Mouse (Mus musculus): Measurements from ENCODE around the gene Lrr1. TPM values are rescaled to one million over a fixed set of nuclear protein-coding genes. Genes with fewer than 3 reads are reported as not detected.

Lrr1 gene
- total and polyA plus RNA-seq, 3 experiments: 9.2 to 35.0 (median 23.8) TPM

GRCm38 (mm10) chr12:69181800-69182199 is 13.2 kb downstream of the Lrr1 start:
- Histone ChIP-seq H3K9ac (ENCODE audit: insufficient read depth, low read depth) (no peak overlapping the region), H3K9me3 (replicated peaks; ENCODE audit: low read length) (peaks cover 3% of the 10 kb centered on the region), H3K27ac (ENCODE audit: insufficient read depth, low read depth) (no peak overlapping the region), H3K27me3 (replicated peaks) (no peaks in the 10 kb centered on the region), H3K4me1 (ENCODE audit: control insufficient read depth in 1 of 2, insufficient read depth in 2 of 2) (peaks cover 4% of the 10 kb centered on the region in 2 experiments; a peak in 3 of 4 replicates), H3K36me3 (replicated peaks in 1 of 2; ENCODE audit: control insufficient read depth in 1 of 2, insufficient read depth in 1 of 2, low read length in 1 of 2) (peaks cover 13 to 42% of the 10 kb centered on the region in 2 experiments), H3K79me2 (replicated peaks; ENCODE audit: control insufficient read depth, extremely low read depth, insufficient read depth, poor library complexity, severe bottlenecking) (peaks cover 37% of the 10 kb centered on the region), H3K4me3 (replicated peaks in 1 of 3; ENCODE audit: low read depth in 2 of 3, low read length in 2 of 3, poor library complexity in 1 of 3) (no peak overlapping the region), H3K4me2 (ENCODE audit: insufficient read depth, low read depth, poor library complexity, severe bottlenecking) (no peak overlapping the region)
- no peak for DNase-seq (ENCODE audit: extremely low read depth)
- dilution Hi-C loops (cut with MboI; ENCODE audit: extremely low pct_ligation_motif_present, extremely low pct_unique_long_range_greater_than_20kb, low sequenced_read_pairs) (no loop called here), in situ Hi-C loops (cut with MboI; ENCODE audit: low pct_ligation_motif_present, low pct_unique_long_range_greater_than_20kb, low sequenced_read_pairs) (no loop called here)
- TF ChIP-seq HCFC1 (IDR thresholded peaks at IDR 0.05; ENCODE audit: low read depth, low read length) (no peak), POLR2A (IDR thresholded peaks at IDR 0.05; ENCODE audit: low read depth, low read length) (0 out of 2 replicates have a peak, but pooled peaks have one; percentile 7), TCF12 (IDR thresholded peaks at IDR 0.05; ENCODE audit: low read depth, low read length) (no peak), ZMIZ1 (IDR thresholded peaks at IDR 0.05; ENCODE audit: low read depth, low read length) (0 out of 2 replicates have a peak, but pooled peaks have one; percentile 26)

- H3K4me1 ChIP-seq (ENCODE audit: control insufficient read depth in 1 of 2, insufficient read depth in 2 of 2): peaks cover 7 to 21% of the 10 kb centered on the region in 2 experiments; a peak in 3 of 4 replicates
- DNase-seq (ENCODE audit: extremely low read depth): peak; percentile 97
- TF ChIP-seq TCF12 (IDR thresholded peaks at IDR 0.05; ENCODE audit: low read depth, low read length) (peak; percentile 97), SIN3A (IDR thresholded peaks at IDR 0.05; ENCODE audit: low read length) (peak; percentile 59; the same call in 1 of the 2 replicates), ZC3H11A (IDR thresholded peaks at IDR 0.05; ENCODE audit: low read depth, low read length) (no peak), MAX (IDR thresholded peaks at IDR 0.05; ENCODE audit: low read length) (peak; percentile 53; the same call in 1 of the 2 replicates), ELF1 (IDR thresholded peaks at IDR 0.05; ENCODE audit: low read depth, low read length) (peak; percentile 90), HCFC1 (IDR thresholded peaks at IDR 0.05; ENCODE audit: low read depth, low read length) (peak; percentile 77), IRF4 (IDR thresholded peaks at IDR 0.05; ENCODE audit: low read depth, low read length) (peak; percentile 30), UBTF (IDR thresholded peaks at IDR 0.05; ENCODE audit: low read depth, low read length) (peak; percentile 85), USF1 (IDR thresholded peaks at IDR 0.05; ENCODE audit: low read depth, low read length) (no peak), KAT2A (IDR thresholded peaks at IDR 0.05; ENCODE audit: insufficient replicate concordance, low read length) (peak; percentile 60; the same call in 1 of the 2 replicates), POLR2AphosphoS2 (IDR thresholded peaks at IDR 0.05; ENCODE audit: low read depth, low read length) (peak; percentile 67; the same call in 1 of the 2 replicates), BHLHE40 (IDR thresholded peaks at IDR 0.05; ENCODE audit: low read depth, low read length) (peak; percentile 72), ZMIZ1 (IDR thresholded peaks at IDR 0.05; ENCODE audit: low read depth, low read length) (peak; percentile 98), ETS1 (conservative IDR thresholded peaks at IDR 0.05; ENCODE audit: low read depth, low read length) (no peak), MEF2A (IDR thresholded peaks at IDR 0.05; ENCODE audit: borderline replicate concordance, low read depth, low read length) (no peak), CHD1 (IDR thresholded peaks at IDR 0.05; ENCODE audit: low read depth, low read length) (no peak), MXI1 (IDR thresholded peaks at IDR 0.05; ENCODE audit: low read depth, low read length) (peak; percentile 89), PAX5 (IDR thresholded peaks at IDR 0.05; ENCODE audit: low read length) (no peak), MAZ (IDR thresholded peaks at IDR 0.05; ENCODE audit: low read depth, low read length) (peak; percentile 40; the same call in 1 of the 2 replicates), POLR2A (IDR thresholded peaks at IDR 0.05; ENCODE audit: low read depth, low read length) (peak; percentile 97), NELFE (IDR thresholded peaks at IDR 0.05; ENCODE audit: low read depth, low read length) (peak; percentile 98), RAD21 (IDR thresholded peaks at IDR 0.05; ENCODE audit: low read depth, low read length) (no peak), NRF1 (IDR thresholded peaks at IDR 0.05; ENCODE audit: low read depth, low read length) (peak; percentile 27; the same call in 1 of the 2 replicates), CHD2 (IDR thresholded peaks at IDR 0.05; ENCODE audit: low read length) (peak; percentile 88), TBP (conservative IDR thresholded peaks at IDR 0.05; ENCODE audit: low read depth, low read length) (peak; percentile 83), MYC (IDR thresholded peaks at IDR 0.05; ENCODE audit: low read depth, low read length) (peak; percentile 76; the same call in 1 of the 2 replicates)
- H3K36me3 ChIP-seq (replicated peaks in 1 of 2; ENCODE audit: control insufficient read depth in 1 of 2, insufficient read depth in 1 of 2, low read length in 1 of 2): peaks cover 14 to 47% of the 10 kb centered on the region in 2 experiments
- peak within 1 kb of the TSS; percentile 74 for H3K4me2 ChIP-seq (ENCODE audit: insufficient read depth, low read depth, poor library complexity, severe bottlenecking)
- H3K9me3 ChIP-seq (replicated peaks; ENCODE audit: low read length): no peaks in the 10 kb centered on the region
- H3K4me3 ChIP-seq (replicated peaks in 1 of 3; ENCODE audit: low read depth in 2 of 3, low read length in 2 of 3, poor library complexity in 1 of 3): peak within 1 kb of the TSS; percentile 75 to 95 (median 92)
- in situ Hi-C loops (cut with MboI; ENCODE audit: low pct_ligation_motif_present, low pct_unique_long_range_greater_than_20kb, low sequenced_read_pairs) (no loop called here), dilution Hi-C loops (cut with MboI; ENCODE audit: extremely low pct_ligation_motif_present, extremely low pct_unique_long_range_greater_than_20kb, low sequenced_read_pairs) (no loop called here)
- H3K27ac ChIP-seq (ENCODE audit: insufficient read depth, low read depth): peak within 1 kb of the TSS; percentile 72
- H3K79me2 ChIP-seq (replicated peaks; ENCODE audit: control insufficient read depth, extremely low read depth, insufficient read depth, poor library complexity, severe bottlenecking): peaks cover 54% of the 10 kb centered on the region
- H3K9ac ChIP-seq (ENCODE audit: insufficient read depth, low read depth): peak within 1 kb of the TSS; percentile 88
- H3K27me3 ChIP-seq (replicated peaks): no peaks in the 10 kb centered on the region
Observed at GRCm38 (mm10) chr12:69183583-69184308, 15.1 kb downstream of the Lrr1 start, which contains the start of the genes Rpl36al and Mgat2. Gene Rpl36al, minus strand, starts transcription at chr12:69184083. Gene Mgat2, plus strand, starts transcription at chr12:69184157.

Measured in CH12.LX (cell line).